In genomic region chr4:150237636-150238361, GRCm38 (mm10) we compare ENCODE assay signal across 9 mouse cellular contexts. TPM values are rescaled to one million over a fixed set of nuclear protein-coding genes. Genes with fewer than 3 reads are reported as not detected.
DNase-seq lines count a peak whose midpoint lies in the region; ATAC-seq and TF ChIP-seq lines count a peak whose summit lies in the region.
"Had no signal": no experiment of that assay in that cellular context is flagged by ENCODE, and none has a peak within 500 bp of the region (broad histone marks: within the 10 kb centered on the region; RNA-seq: fewer than 3 reads in every experiment).

No protein-coding gene starts in this region.

- TF ChIP-seq EP300 in ES-Bruce4 (IDR thresholded peaks at IDR 0.05; ENCODE audit: insufficient read depth, low read depth, low read length), result no peak
- TF ChIP-seq EP300 in lung, postnatal 0 days (IDR thresholded peaks at IDR 0.05), result no peak

- TF ChIP-seq POLR2A in ES-Bruce4 (IDR thresholded peaks at IDR 0.05; ENCODE audit: insufficient read depth, low read length), result no peak

- H3K9ac ChIP-seq in ES-Bruce4 (ENCODE audit: low read depth, poor library complexity, severe bottlenecking), result peak overlapping the region; percentile 81
- peak overlapping the region; percentile 76 for H3K9ac ChIP-seq in intestine, postnatal 0 days (ENCODE audit: low read depth, low read length)
- peak overlapping the region; percentile 70 for H3K9ac ChIP-seq in lung, postnatal 0 days (replicated peaks; ENCODE audit: low read depth)

- H3K36me3 ChIP-seq in ES-Bruce4 (ENCODE audit: control insufficient read depth, insufficient read depth, low read length, poor library complexity, severe bottlenecking), result peaks cover 38% of the 10 kb centered on the region
- H3K36me3 ChIP-seq in forebrain, embryonic 10.5 days (replicated peaks), result peaks cover 43% of the 10 kb centered on the region
- peaks cover 23% of the 10 kb centered on the region for H3K36me3 ChIP-seq in intestine, postnatal 0 days (ENCODE audit: control insufficient read depth, insufficient read depth)
- peaks cover 17% of the 10 kb centered on the region; the same call in 1 of the 2 replicates for H3K36me3 ChIP-seq in lung, postnatal 0 days (ENCODE audit: insufficient read depth, low read length)

- TF ChIP-seq CTCF in ES-Bruce4 (IDR thresholded peaks at IDR 0.05; ENCODE audit: low read depth, low read length), result no peak
- TF ChIP-seq CTCF in intestine, postnatal 0 days (IDR thresholded peaks at IDR 0.05; ENCODE audit: low read depth), result no peak
- no peak for TF ChIP-seq CTCF in lung, postnatal 0 days (IDR thresholded peaks at IDR 0.05)

- under 1% methylated on average over 21 of the region's 21 CpGs for WGBS in forebrain, embryonic 10.5 days
- WGBS in intestine, postnatal 0 days, result 0% methylated on average over 21 of the region's 21 CpGs
- WGBS in lung, postnatal 0 days, result under 1% methylated on average over 21 of the region's 21 CpGs

- ATAC-seq in intestine, postnatal 0 days, result no peak
- no peak for ATAC-seq in lung, postnatal 0 days

- H3K27ac ChIP-seq in ES-Bruce4 (ENCODE audit: insufficient read depth, low read length), result peak overlapping the region; percentile 69
- peak overlapping the region; percentile 100 for H3K27ac ChIP-seq in forebrain, embryonic 10.5 days
- peak overlapping the region; percentile 93 for H3K27ac ChIP-seq in intestine, postnatal 0 days (ENCODE audit: low read depth, low read length)
- peak overlapping the region; percentile 94 for H3K27ac ChIP-seq in lung, postnatal 0 days (ENCODE audit: low read length)

- DNase-seq in adrenal gland, adult (ENCODE audit: inconsistent age in 2 of 2, low spot score in 1 of 2), result peak; percentile 57 to 74
- no peak for DNase-seq in adrenal gland, adult 8-10 months
- DNase-seq in forebrain, embryonic 10.5 days (ENCODE audit: extremely low spot score, low spot score), result peak; percentile 47
- peak; percentile 46 for DNase-seq in lung, postnatal 0 days (ENCODE audit: low spot score)
- DNase-seq in testis, postnatal 14 days (ENCODE audit: low spot score), result peak; percentile 70
- no peak for DNase-seq in left cerebral cortex, adult 18-20 months (ENCODE audit: low spot score in 2 of 2)

- no peaks in the 10 kb centered on the region for H3K27me3 ChIP-seq in ES-Bruce4 (ENCODE audit: control insufficient read depth, insufficient read depth, low read length, poor library complexity, severe bottlenecking)
- H3K27me3 ChIP-seq in forebrain, embryonic 10.5 days (ENCODE audit: poor library complexity, severe bottlenecking), result 0 out of 2 replicates have a peak, but pooled peaks cover 5% of the 10 kb centered on the region
- no peaks in the 10 kb centered on the region for H3K27me3 ChIP-seq in intestine, postnatal 0 days (replicated peaks; ENCODE audit: control insufficient read depth, insufficient read depth, low read length)
- H3K27me3 ChIP-seq in lung, postnatal 0 days (replicated peaks; ENCODE audit: insufficient read depth, low read length), result no peaks in the 10 kb centered on the region

- peaks cover 8% of the 10 kb centered on the region for H3K4me1 ChIP-seq in ES-Bruce4 (ENCODE audit: control insufficient read depth, insufficient read depth, low read length)
- peaks cover 80% of the 10 kb centered on the region for H3K4me1 ChIP-seq in forebrain, embryonic 10.5 days
- H3K4me1 ChIP-seq in intestine, postnatal 0 days (replicated peaks; ENCODE audit: control insufficient read depth, insufficient read depth, low read length), result 0 out of 2 replicates have a peak, but pooled peaks cover 8% of the 10 kb centered on the region
- peaks cover 15% of the 10 kb centered on the region for H3K4me1 ChIP-seq in lung, postnatal 0 days (ENCODE audit: insufficient read depth, low read depth, low read length)

- H3K4me2 ChIP-seq in intestine, postnatal 0 days (replicated peaks; ENCODE audit: low read depth), result peak overlapping the region; percentile 93
- peak overlapping the region; percentile 94 for H3K4me2 ChIP-seq in lung, postnatal 0 days (replicated peaks; ENCODE audit: low read depth, low read length)

- H3K9me3 ChIP-seq in ES-Bruce4 (replicated peaks; ENCODE audit: control insufficient read depth, insufficient read depth, low read length, poor library complexity, severe bottlenecking), result no peaks in the 10 kb centered on the region
- H3K9me3 ChIP-seq in forebrain, embryonic 10.5 days, result no peaks in the 10 kb centered on the region
- H3K9me3 ChIP-seq in intestine, postnatal 0 days (ENCODE audit: control insufficient read depth), result no peaks in the 10 kb centered on the region
- no peaks in the 10 kb centered on the region for H3K9me3 ChIP-seq in lung, postnatal 0 days (ENCODE audit: low read length)

- H3K4me3 ChIP-seq in ES-Bruce4 (ENCODE audit: low read depth, low read length), result peak overlapping the region; percentile 99
- H3K4me3 ChIP-seq in forebrain, embryonic 10.5 days, result peak overlapping the region; percentile 93
- peak overlapping the region; percentile 80 for H3K4me3 ChIP-seq in intestine, postnatal 0 days (ENCODE audit: low read depth, low read length)
- H3K4me3 ChIP-seq in lung, postnatal 0 days (ENCODE audit: low read depth, low read length), result peak overlapping the region; percentile 75

RNA-seq across cellular contexts. Expression of gene Eno1, which starts 1.3 kb away (rescaled TPM):
- 100 to 1,000 TPM; 203 to 424 (median 307) TPM for total RNA-seq in adrenal gland, adult 8-10 months (2022)
- 1,323 and 1,403 TPM in 2 replicates for polyA plus RNA-seq in ES-Bruce4 (2011; ENCODE audit: insufficient read depth, insufficient read length, low read depth, missing spikeins)
- polyA plus RNA-seq in forebrain, embryonic 10.5 days (2016; fragmentation: Nextera tagmentation; extraction: Ambion mirVana), result 3,430 and 3,707 TPM in 2 replicates
- polyA plus RNA-seq in intestine, postnatal 0 days (2015; fragmentation: Nextera tagmentation; extraction: Ambion mirVana), result 644 and 733 TPM in 2 replicates
- polyA plus RNA-seq in lung, postnatal 0 days (2015; fragmentation: Nextera tagmentation; extraction: Ambion mirVana), result 305 and 319 TPM in 2 replicates
- total RNA-seq in left cerebral cortex, adult 18-20 months (2021), result 100 to 1,000 TPM; 426 to 458 TPM

RNA-seq across cellular contexts. Expression of gene Car6, which starts 36.7 kb away (rescaled TPM):
- total RNA-seq in adrenal gland, adult 8-10 months (2022), result under 1 TPM in 3 of 4 experiments, not detected in 1; 0.30 to 0.70 (median 0.59) TPM
- polyA plus RNA-seq in ES-Bruce4 (2011; ENCODE audit: insufficient read depth, insufficient read length, low read depth, missing spikeins), result not detected in 2 replicates
- 0.22 TPM in 1 of 2 replicates, not detected in the other for polyA plus RNA-seq in forebrain, embryonic 10.5 days (2016; fragmentation: Nextera tagmentation; extraction: Ambion mirVana)
- not detected in 2 replicates for polyA plus RNA-seq in intestine, postnatal 0 days (2015; fragmentation: Nextera tagmentation; extraction: Ambion mirVana)
- polyA plus RNA-seq in lung, postnatal 0 days (2015; fragmentation: Nextera tagmentation; extraction: Ambion mirVana), result 0.27 and 0.32 TPM in 2 replicates
- total RNA-seq in left cerebral cortex, adult 18-20 months (2021), result not detected
- polyA plus RNA-seq: large intestine, adult 2 months had no signal

RNA-seq across cellular contexts. Expression of gene Rere, which starts 43.6 kb away (rescaled TPM):
- total RNA-seq in adrenal gland, adult 8-10 months (2022), result 100 to 1,000 TPM; 108 to 187 (median 139) TPM
- polyA plus RNA-seq in ES-Bruce4 (2011; ENCODE audit: insufficient read depth, insufficient read length, low read depth, missing spikeins), result 77.3 and 93.6 TPM in 2 replicates
- 26.8 and 31.1 TPM in 2 replicates for polyA plus RNA-seq in forebrain, embryonic 10.5 days (2016; fragmentation: Nextera tagmentation; extraction: Ambion mirVana)
- polyA plus RNA-seq in intestine, postnatal 0 days (2015; fragmentation: Nextera tagmentation; extraction: Ambion mirVana), result 20.7 and 22.4 TPM in 2 replicates
- 15.7 and 16.0 TPM in 2 replicates for polyA plus RNA-seq in lung, postnatal 0 days (2015; fragmentation: Nextera tagmentation; extraction: Ambion mirVana)
- 100 to 1,000 TPM in 1 of 2 experiments, 10 to 100 TPM in 1; 89.9 to 102 TPM for total RNA-seq in left cerebral cortex, adult 18-20 months (2021)

Comparison
In these comparisons a context has a peak if more than half of its experiments do, and no peak if none do; other contexts are left out.
1. DNase-seq: peak in adrenal gland, adult (2 of 2), forebrain, embryonic 10.5 days (single experiment), lung, postnatal 0 days (single experiment) and testis, postnatal 14 days (single experiment); none in adrenal gland, adult 8-10 months (single experiment) and left cerebral cortex, adult 18-20 months (0 of 2).
2. Peak in every context shown above with its lines, with median percentiles within 50 percentile points of each other: H3K27ac ChIP-seq, H3K4me3 ChIP-seq and H3K9ac ChIP-seq.